Mouse (Mus musculus) CD4-positive helper T cell, adult 2 months (primary cell): Measurements from ENCODE around the gene Wdr6.
"Not testable (repeated sequence)": the region's sequence is repeated elsewhere in the genome, so short reads cannot be mapped to it uniquely, and the experiment has no call there.

Experiments
- DNase-seq: peaks from one replicate; pipeline ENCODE4 v3.0.0-alpha.2; 2012; ENCODE audit warnings: low read depth, missing footprints, low spot score

The Wdr6 gene

GRCm38 (mm10) chr9:108578545-108579343 lies at the start of gene Wdr6:
Wdr6 (minus strand) TSS chr9:108578739.
- peak; percentile 94 for DNase-seq

- peak; percentile 17 for DNase-seq
Observed at GRCm38 (mm10) chr9:108628141-108628540, 49.6 kb upstream of the Wdr6 start.

- DNase-seq, result no peak
Observed at GRCm38 (mm10) chr9:108626498-108626897, 48.0 kb upstream of the Wdr6 start.

- DNase-seq, result peak; percentile 57
Observed at GRCm38 (mm10) chr9:108617301-108617700, 38.8 kb upstream of the Wdr6 start.

- no peak for DNase-seq
Observed at GRCm38 (mm10) chr9:108611488-108611887, 32.9 kb upstream of the Wdr6 start.

- no peak for DNase-seq
Observed at GRCm38 (mm10) chr9:108608889-108609288, 30.4 kb upstream of the Wdr6 start.

GRCm38 (mm10) chr9:108607929-108608328 lies 29.4 kb upstream of the Wdr6 start:
- DNase-seq, result not testable (repeated sequence)

GRCm38 (mm10) chr9:108601986-108602385 lies 23.4 kb upstream of the Wdr6 start:
- DNase-seq, result no peak

GRCm38 (mm10) chr9:108600011-108600410 lies 21.5 kb upstream of the Wdr6 start:
- no peak for DNase-seq

- DNase-seq, result no peak
Observed at GRCm38 (mm10) chr9:108599021-108599566, 20.6 kb upstream of the Wdr6 start.

- DNase-seq, result peak; percentile 72
Observed at GRCm38 (mm10) chr9:108596998-108597764, 18.6 kb upstream of the Wdr6 start, which contains the start of gene P4htm. P4htm (minus strand) TSS chr9:108597667.

- no peak for DNase-seq
Observed at GRCm38 (mm10) chr9:108594354-108594753, 15.8 kb upstream of the Wdr6 start.

GRCm38 (mm10) chr9:108591462-108591861 lies 12.9 kb upstream of the Wdr6 start:
- no peak for DNase-seq

GRCm38 (mm10) chr9:108589229-108589628 lies 10.7 kb upstream of the Wdr6 start:
- DNase-seq, result no peak

GRCm38 (mm10) chr9:108587571-108588180 lies 9.1 kb upstream of the Wdr6 start:
- DNase-seq, result no peak

- no peak for DNase-seq
Observed at GRCm38 (mm10) chr9:108579344-108579690, 778 bp upstream of the Wdr6 start.

- DNase-seq, result peak; percentile 62
Observed at GRCm38 (mm10) chr9:108577934-108578544, 500 bp downstream of the Wdr6 start.

GRCm38 (mm10) chr9:108577025-108577424 lies 1.5 kb downstream of the Wdr6 start:
- no peak for DNase-seq

GRCm38 (mm10) chr9:108575321-108576297 lies 2.9 kb downstream of the Wdr6 start:
- no peak for DNase-seq

GRCm38 (mm10) chr9:108574921-108575320 lies 3.6 kb downstream of the Wdr6 start:
- no peak for DNase-seq
